Mouse (Mus musculus) splenic B cell, adult 2 months (primary cell): Measurements from ENCODE around the gene Mdn1.

Source experiments
- DNase-seq: peaks from one replicate; pipeline ENCODE4 v3.0.0-alpha.2; 2011; ENCODE audit warnings: low read depth, low spot score
- H3K27me3 ChIP-seq: 2 replicates; pipeline ENCODE4 v1.6.1; 2012; ENCODE audit warnings: mild to moderate bottlenecking, low read length, moderate library complexity, mixed read lengths; ENCODE audit not compliant: control insufficient read depth, poor library complexity, insufficient read depth, severe bottlenecking
- H3K36me3 ChIP-seq: 2 replicates; pipeline ENCODE4 v1.6.1; 2012; ENCODE audit warnings: mild to moderate bottlenecking, low read length, moderate library complexity, mixed read lengths; ENCODE audit not compliant: control insufficient read depth, poor library complexity, insufficient read depth, severe bottlenecking

Gene Mdn1

DNA sequence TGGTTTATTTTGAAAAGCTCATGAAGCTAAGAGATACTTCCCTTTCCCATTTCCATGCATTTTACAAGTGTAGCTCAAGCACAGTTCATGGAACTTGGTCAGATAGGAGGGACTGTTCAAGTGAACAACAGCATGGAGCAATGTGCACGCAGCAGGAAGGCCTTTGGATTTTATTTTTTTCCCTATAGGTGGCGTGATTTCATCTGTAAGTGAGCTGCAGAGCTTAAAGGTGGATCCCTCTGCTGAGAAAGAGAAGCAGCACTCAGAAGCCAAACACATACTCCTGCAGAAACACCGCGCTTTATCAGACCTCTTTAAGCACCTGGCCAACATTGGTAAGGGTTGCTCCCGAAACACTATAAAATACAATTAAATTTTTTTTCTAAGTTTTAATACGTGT, 88.5 kb downstream of the Mdn1 start:
- no peaks in the 10 kb centered on the region for H3K27me3 ChIP-seq
- no peak for DNase-seq
- peaks cover 20% of the 10 kb centered on the region for H3K36me3 ChIP-seq

DNA sequence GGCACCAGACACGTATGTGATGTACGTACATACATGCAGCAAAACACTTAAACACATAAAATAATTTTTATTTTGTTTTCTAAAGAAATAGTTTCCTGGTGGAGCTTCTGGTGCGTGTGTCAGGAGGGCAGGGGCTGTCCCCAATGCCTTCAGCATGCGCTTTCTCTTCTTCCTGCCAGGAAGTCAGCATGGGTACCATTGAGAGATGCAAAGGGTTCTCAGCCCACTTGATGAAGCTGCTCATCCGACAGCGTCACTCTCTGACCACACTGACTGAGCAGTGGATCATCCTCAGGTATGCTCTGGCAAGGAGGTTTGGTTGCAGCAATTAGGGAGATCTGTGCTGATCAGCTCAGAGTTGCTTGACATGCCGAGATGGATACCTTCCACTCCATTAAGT, 91.5 kb downstream of the Mdn1 start:
- Histone ChIP-seq H3K36me3 (peaks cover 14% of the 10 kb centered on the region), H3K27me3 (no peaks in the 10 kb centered on the region)
- peak; percentile 13 for DNase-seq

DNA sequence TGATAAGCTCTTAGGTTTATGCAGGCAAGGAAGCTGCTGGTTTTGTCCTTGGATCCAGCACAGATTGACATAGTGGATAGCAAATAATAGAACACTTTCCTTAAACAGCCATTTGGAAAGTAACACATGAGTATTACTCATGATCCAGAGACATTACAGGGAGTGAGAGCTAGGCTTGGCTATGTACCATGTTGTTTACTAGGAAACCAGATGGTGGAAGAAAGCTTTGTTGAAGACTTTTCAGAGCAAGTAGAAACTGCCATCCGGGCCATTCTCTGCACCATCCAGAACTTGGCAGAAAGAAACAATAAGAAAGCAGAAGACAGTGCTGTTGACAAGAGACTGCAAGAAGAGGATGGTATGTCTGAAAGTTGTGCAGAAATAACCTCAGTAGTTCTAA, 93.8 kb downstream of the Mdn1 start:
- no peaks in the 10 kb centered on the region for H3K27me3 ChIP-seq
- peaks cover 9% of the 10 kb centered on the region for H3K36me3 ChIP-seq
- DNase-seq = no peak

DNA sequence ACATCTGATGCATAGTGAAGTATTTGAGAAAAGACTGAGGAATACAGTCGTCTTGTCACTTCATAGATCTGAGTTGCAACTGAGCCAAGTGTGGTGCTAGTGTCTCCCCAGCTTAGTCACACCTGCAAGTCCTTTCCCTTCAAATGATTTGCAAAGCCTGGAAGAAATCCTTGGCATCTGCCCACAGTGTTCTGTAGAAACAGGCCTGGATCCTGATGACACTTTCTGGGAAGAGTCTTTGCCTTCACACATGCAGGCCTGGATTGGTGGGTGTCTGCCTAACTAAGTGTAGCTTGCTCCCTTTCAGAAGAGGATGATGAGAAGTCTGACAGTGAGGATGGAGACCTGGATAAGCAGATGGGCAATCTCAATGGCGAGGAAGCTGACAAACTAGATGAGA, 100.5 kb downstream of the Mdn1 start:
- Histone ChIP-seq H3K27me3 (no peaks in the 10 kb centered on the region), H3K36me3 (peaks cover 9% of the 10 kb centered on the region)
- DNase-seq = no peak

DNA sequence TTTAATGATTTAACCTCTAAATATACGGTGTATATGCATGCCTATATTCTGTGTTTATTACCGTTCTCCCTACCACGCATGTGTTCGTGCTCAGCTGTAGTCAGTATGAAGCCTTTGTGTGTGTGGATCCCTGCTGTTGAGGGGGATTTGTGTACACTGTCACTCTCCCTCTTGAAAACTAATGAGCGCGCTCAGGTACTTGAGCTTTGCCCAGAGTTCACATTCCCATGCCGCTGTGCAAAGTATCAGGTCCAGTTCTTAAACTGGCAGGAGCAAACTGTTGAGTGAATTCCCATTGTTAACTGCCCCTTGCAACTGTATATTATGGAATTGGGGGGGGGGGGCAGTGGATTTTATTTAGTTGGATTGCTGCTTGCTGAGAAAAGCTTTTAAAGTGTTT, 110.6 kb downstream of the Mdn1 start:
- Histone ChIP-seq H3K36me3 (peaks cover 7% of the 10 kb centered on the region), H3K27me3 (no peaks in the 10 kb centered on the region)
- no peak for DNase-seq

DNA sequence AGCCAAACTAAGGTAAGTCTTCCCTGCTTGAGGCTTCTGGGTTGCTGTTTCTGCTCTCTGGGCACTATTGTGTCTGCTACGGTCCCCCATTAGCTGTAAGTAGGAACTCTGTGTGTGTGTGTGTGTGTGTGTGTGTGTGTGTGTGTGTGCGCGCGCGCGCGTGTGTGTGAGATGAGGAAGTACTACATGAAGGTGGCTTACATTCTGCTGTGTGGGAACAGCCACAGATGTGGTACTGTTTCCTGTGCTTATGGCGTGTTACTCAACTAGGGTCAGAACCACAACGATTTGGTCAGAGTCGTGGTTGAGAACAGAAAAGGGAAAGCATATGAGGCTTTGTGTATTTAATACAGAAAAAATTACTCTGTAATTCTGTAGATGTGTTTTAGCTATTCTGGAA, 111.1 kb downstream of the Mdn1 start:
- H3K36me3 ChIP-seq = peaks cover 7% of the 10 kb centered on the region
- no peaks in the 10 kb centered on the region for H3K27me3 ChIP-seq
- peak; percentile 67 for DNase-seq

DNA sequence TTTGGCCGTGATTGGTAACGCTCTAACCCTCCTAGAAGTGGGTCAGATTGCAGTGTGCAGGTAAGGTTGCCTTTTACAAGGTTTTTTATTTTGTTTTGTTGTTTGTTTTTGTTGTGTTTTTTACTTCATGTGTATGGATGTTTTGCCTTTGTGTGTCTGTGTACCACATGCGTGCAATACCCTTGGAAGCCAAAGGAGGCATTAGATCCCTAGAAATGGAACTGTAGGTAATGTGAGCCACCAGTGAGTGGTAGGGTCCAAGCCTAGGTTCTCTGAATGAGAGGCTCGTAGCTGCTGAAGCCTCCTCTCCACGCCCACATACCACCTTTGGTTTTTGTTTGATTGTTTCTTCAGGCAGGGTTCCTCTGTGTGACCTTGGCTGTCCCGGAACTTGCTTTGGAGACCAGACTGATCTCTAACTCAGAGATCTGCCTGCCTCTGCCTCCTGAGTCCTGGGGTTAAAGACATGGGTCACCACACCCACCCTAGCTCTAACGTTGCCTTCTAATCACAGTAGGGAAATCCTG, 113.4 kb downstream of the Mdn1 start:
- peaks cover 10% of the 10 kb centered on the region for H3K36me3 ChIP-seq
- H3K27me3 ChIP-seq = no peaks in the 10 kb centered on the region
- DNase-seq = no peak

DNA sequence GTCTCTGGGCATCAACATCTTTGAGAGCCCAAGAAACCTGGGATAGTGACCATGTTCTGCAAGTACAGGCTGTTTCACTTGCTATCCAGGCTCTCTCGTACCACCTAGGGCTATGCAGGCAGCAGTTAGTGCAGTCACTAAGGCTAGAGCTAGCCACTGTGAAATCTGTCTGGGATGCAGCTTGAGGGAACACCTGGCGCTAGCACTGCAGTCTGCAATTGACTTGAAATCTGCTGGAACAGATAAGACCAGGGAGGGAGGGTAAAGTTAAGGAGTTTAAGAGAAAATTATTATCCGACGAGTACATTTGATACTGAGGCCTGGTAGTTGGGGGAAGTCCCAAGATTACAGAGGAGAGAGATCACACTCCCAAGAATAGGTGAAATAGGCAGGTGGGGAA, 123.1 kb downstream of the Mdn1 start:
- peaks cover 4% of the 10 kb centered on the region; the same call in 1 of the 2 replicates for H3K36me3 ChIP-seq
- H3K27me3 ChIP-seq = no peaks in the 10 kb centered on the region
- no peak for DNase-seq

DNA sequence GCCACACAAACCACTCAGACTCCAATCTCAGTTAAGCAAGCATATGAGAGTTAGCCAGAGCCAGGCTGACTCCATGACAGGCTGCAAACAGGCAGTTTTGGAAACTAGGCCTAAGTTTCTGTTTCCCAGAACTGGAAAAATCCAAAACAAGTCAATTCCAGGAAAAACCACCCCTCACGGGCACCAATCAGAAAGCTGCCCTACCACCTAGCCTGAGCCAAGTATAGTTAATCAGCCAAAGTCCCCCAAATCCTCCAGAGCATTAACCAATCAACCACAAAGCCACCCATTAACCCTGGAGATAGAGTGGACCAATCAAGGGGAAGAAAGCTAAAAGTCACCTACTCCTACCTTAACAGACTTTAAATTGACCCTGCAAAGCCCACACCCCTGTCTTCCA, 130.2 kb downstream of the Mdn1 start:
- Histone ChIP-seq H3K27me3 (no peaks in the 10 kb centered on the region), H3K36me3 (no peaks in the 10 kb centered on the region)
- no peak for DNase-seq

DNA sequence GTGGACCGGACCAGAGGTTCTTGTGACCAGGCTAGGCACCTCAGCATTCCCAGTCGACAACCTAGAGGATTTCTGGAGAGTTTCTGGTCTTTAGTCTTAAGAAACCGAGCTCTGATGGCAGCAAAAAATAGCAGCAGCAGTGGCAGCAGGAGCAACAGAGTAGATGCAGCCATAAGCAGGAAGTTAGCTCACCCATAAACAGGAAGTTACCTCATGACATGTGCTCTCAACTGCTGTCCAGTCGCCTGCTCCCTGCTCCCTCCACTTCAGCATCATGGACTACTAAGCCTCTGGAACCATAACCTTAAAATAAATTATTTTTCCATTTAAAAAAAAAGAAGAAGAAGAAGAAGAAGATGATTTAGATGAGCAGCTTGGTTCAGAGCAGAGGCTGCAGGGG, 132.1 kb downstream of the Mdn1 start:
- no peak for DNase-seq
- Histone ChIP-seq H3K27me3 (no peaks in the 10 kb centered on the region), H3K36me3 (no peaks in the 10 kb centered on the region)

DNA sequence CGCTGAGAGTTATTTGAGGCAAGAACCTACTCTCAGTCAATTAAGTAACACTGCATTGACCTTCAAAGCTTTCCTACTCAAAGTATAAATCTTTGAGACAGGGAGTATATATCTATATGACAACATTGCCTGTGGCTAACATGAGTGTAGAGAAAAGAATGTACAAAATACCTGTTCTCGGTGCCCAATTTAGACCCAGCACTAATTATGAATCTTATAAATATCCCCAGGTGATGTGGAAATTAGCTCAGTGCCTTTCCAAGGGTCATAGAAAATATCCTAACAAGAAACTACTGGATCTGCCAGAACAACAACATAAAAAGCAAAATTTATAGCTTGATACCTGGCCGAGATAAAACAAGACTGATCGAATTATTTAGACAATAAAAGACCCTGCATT, 142.1 kb downstream of the Mdn1 start:
- DNase-seq = no peak
- Histone ChIP-seq H3K27me3 (no peaks in the 10 kb centered on the region), H3K36me3 (no peaks in the 10 kb centered on the region)

DNA sequence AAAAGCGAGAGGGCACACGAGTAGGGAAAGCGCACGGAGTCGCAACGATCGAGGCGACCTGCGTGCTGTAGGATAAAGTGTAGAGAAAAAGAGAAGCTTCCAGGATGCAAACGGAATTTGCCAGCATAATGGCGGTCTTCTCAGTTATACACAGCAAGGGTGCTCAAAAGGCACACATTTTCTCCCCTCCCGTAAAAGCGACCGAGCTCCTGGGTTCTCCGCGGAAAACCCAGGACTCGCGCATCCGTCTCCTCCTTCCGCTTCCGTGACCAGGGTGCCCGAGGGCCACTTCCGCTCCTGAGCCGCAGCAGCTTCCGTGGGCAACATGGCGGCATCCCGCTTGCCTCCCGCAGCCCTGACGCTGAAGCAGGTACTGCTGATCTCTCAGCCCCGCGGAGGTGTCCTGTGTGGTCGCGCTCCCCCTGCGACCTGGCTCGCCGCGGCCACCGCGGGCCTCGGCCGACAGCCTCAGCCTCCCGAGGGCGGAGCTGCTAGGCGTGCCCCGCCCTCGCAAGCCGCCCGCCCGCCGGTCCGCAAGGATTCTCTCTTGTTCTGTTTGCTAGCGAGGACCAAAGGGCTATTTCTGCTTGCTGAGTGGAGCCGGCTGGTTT, 143.2 kb downstream of the Mdn1 start, which contains the start of gene Lyrm2:
Gene Lyrm2, plus strand, starts transcription at position 288 of the 611 bp plus-strand sequence.
- Histone ChIP-seq H3K27me3 (no peaks in the 10 kb centered on the region), H3K36me3 (no peaks in the 10 kb centered on the region)
- DNase-seq = peak; percentile 80

DNA sequence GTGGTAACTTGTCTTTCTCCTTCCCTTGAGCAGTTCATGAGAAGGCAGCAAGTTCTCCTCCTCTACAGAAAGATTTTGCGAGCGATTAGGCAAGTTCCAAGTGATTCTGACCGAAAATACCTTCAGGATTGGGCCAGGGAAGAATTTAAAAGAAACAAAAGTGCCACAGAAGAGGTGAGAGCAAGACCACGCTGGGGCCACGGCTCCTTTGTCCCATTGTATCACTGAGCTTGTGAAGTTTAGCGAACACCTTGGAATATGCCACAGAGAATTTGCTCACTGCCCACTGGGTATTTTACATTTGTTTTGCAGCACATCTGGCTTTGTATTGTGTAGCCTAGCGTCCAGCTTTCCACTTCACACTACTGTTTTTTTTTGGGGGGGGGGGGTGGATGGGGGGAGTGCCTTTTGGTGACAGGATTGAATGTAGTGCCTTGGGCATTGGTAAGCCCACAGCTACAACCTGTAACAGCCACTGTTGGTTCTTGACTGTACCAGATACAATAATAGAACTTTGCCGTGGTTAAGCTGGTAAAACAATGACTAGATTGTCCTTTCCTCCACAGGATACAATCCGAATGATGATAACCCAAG, 143.8 kb downstream of the Mdn1 start:
- Histone ChIP-seq H3K36me3 (no peaks in the 10 kb centered on the region), H3K27me3 (no peaks in the 10 kb centered on the region)
- DNase-seq = peak; percentile 6

DNA sequence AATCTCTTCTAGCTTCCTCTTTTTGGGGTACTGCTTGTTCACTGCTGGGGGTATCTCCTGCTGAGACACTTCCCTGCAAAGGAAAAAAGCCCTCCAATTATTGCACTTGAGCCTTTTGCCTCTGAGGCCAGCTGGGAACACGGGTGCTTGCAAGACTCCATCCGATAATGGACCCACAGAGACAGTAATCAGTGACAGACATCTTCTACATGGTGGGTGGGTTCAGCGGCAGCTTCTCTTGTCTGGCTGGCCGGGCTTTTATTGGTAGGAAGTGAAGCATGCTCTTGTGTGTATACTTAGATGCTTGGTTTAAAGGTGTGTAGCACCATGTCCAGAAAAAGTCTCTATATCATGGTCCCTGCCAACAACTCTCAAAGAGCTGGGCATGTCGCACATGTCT, 160.6 kb downstream of the Mdn1 start:
- DNase-seq = no peak
- Histone ChIP-seq H3K36me3 (no peaks in the 10 kb centered on the region), H3K27me3 (no peaks in the 10 kb centered on the region)

DNA sequence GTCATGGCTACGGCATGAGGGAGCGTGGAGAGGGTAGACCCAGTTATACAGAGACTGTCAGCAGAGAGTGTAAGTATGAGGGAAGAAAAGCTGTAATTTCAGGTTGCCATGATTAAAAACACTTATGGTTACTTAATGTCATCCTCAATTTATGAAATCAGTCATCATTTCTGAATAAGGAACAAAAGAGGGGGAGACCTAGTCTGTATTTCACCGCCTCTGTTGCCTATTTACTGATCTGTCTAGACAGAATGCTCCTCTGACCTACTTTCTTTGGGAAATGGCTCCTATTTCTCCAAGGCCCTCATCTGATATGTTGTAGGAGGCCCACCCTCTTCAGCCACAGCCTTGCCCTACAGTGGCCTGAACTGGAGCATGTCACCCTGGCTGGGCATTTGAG, 163.8 kb downstream of the Mdn1 start:
- no peaks in the 10 kb centered on the region for H3K36me3 ChIP-seq
- no peaks in the 10 kb centered on the region for H3K27me3 ChIP-seq
- DNase-seq = no peak

DNA sequence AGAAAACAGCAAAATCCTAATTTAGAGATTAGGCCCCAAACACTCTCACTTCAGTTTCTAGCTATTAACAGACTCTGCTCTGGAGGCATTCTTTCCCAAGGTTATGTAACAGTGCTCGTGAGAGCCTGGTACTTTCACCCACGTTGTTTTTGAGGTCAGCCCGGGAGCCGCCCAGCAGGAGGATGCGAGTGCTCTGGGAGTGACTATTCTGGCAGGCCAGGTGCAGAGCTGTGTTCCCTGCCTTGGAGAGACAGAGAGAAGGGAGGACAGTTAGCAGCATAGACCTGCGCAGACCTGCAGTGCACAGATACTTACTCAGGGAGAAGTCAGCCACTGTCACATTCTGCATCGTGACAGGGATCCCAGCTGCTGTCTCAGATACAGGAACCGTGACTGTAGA, 167.3 kb downstream of the Mdn1 start:
- Histone ChIP-seq H3K36me3 (no peaks in the 10 kb centered on the region), H3K27me3 (no peaks in the 10 kb centered on the region)
- no peak for DNase-seq
